Mouse (Mus musculus) limb, embryonic 14.5 days (tissue): ENCODE data around the gene Kazn. TPM values are rescaled to one million over a fixed set of nuclear protein-coding genes. Genes with fewer than 3 reads are reported as not detected.

Experiments used
- ATAC-seq: fragments of 200-750 bp; cut with Nextera tagmentation; 2 replicates; pipeline ENCODE4 v1.8.0; 2017; ENCODE audit warnings: low read depth, moderate number of reproducible peaks, moderate TSS enrichment; ENCODE audit not compliant: low FRiP score
- DNase-seq: peaks from one replicate; pipeline ENCODE4 v3.0.0-alpha.2; 2015; ENCODE audit warnings: low spot score
- H3K27ac ChIP-seq: fragments of 300-500 bp; sonication (generic); replicated peaks from 2 replicates; pipeline ENCODE4 v1.5.1; 2014; ENCODE audit warnings: low read depth, mild to moderate bottlenecking, low read length, moderate library complexity, mixed read lengths
- H3K27me3 ChIP-seq: fragments of 300-500 bp; sonication (generic); 2 replicates; pipeline ENCODE4 v1.6.1; 2014; ENCODE audit warnings: low read length, mixed read lengths; ENCODE audit not compliant: control insufficient read depth, insufficient read depth
- H3K36me3 ChIP-seq: fragments of 300-500 bp; sonication (generic); 2 replicates; pipeline ENCODE4 v1.6.1; 2014; ENCODE audit warnings: mild to moderate bottlenecking, low read length, moderate library complexity, mixed read lengths; ENCODE audit not compliant: control insufficient read depth, insufficient read depth
- H3K4me1 ChIP-seq: fragments of 300-500 bp; sonication (generic); 2 replicates; pipeline ENCODE4 v1.6.1; 2014; ENCODE audit warnings: antibody characterized with exemption, low read length, mixed read lengths; ENCODE audit not compliant: control insufficient read depth, insufficient read depth
- H3K4me2 ChIP-seq: fragments of 300-500 bp; sonication (generic); replicated peaks from 2 replicates; pipeline ENCODE4 v1.6.1; 2014; ENCODE audit warnings: low read depth, mild to moderate bottlenecking, low read length, moderate library complexity; ENCODE audit not compliant: severe bottlenecking
- H3K4me3 ChIP-seq: fragments of 300-500 bp; sonication (generic); replicated peaks from 2 replicates; pipeline ENCODE4 v1.5.1; 2014; ENCODE audit warnings: low read length
- H3K9ac ChIP-seq: fragments of 300-500 bp; sonication (generic); 2 replicates; pipeline ENCODE4 v1.6.1; 2014; ENCODE audit warnings: mild to moderate bottlenecking, low read depth, low read length, moderate library complexity; ENCODE audit not compliant: severe bottlenecking
- H3K9me3 ChIP-seq: fragments of 300-500 bp; sonication (generic); 2 replicates; pipeline ENCODE4 v1.6.1; 2016; ENCODE audit warnings: low read length; ENCODE audit not compliant: control insufficient read depth
- POLR2A ChIP-seq: fragments of 200-500 bp; IDR thresholded peaks from 2 replicates; pipeline ENCODE4 v1.8.0; 2012; ENCODE audit warnings: inconsistent platforms, mild to moderate bottlenecking, moderate library complexity, borderline replicate concordance; ENCODE audit not compliant: insufficient read depth, insufficient read length; ENCODE audit errors: extremely low read depth
- WGBS: fragments of 180-500 bp; shearing (Covaris S2); extraction: QIAGEN DNeasy Blood & Tissue Kit; methylation state at CpG from one replicate; pipeline ENCODE4 v1.1.7; 2014; 5-methylcytosine and 5-hydroxymethylcytosine counted together
- polyA plus RNA-seq, 2 experiments: library from polyadenylated mRNA; depleted of rRNA in 1 of 2; stranded (reverse) in 1 of 2; unstranded in 1 of 2; fragments of >200 nt; fragmentation: Nextera tagmentation in 1 of 2; extraction: Ambion mirVana in 1 of 2; gene quantifications; 2 replicates each; pipeline versions ENCODE4 v1.2.1 to v1.2.3; 2012 to 2014

Kazn gene
- polyA plus RNA-seq, 2 experiments, result 12.7 to 31.3 TPM

- no peak overlapping the region for H3K9ac ChIP-seq
- no peak overlapping the region for H3K4me2 ChIP-seq
- H3K9me3 ChIP-seq, result peaks cover 8% of the 10 kb centered on the region
- no peaks in the 10 kb centered on the region for H3K36me3 ChIP-seq
- no peak for DNase-seq
- H3K4me1 ChIP-seq, result 0 out of 2 replicates have a peak, but pooled peaks cover 2% of the 10 kb centered on the region
- no peaks in the 10 kb centered on the region for H3K27me3 ChIP-seq
- 64% methylated on average over 7 of the region's 7 CpGs for WGBS
- no peak overlapping the region for H3K4me3 ChIP-seq
- no peak overlapping the region for H3K27ac ChIP-seq
- TF ChIP-seq POLR2A, result no peak
- ATAC-seq, result no peak
Measured at GRCm38 (mm10) chr4:142264335-142264734, 25.1 kb upstream of the Kazn start.

GRCm38 (mm10) chr4:142261725-142262124, 22.5 kb upstream of the Kazn start:
- no peak overlapping the region for H3K4me2 ChIP-seq
- DNase-seq (no peak), ATAC-seq (no peak)
- no peak overlapping the region for H3K4me3 ChIP-seq
- H3K9ac ChIP-seq, result no peak overlapping the region
- H3K27ac ChIP-seq, result no peak overlapping the region
- H3K27me3 ChIP-seq, result no peaks in the 10 kb centered on the region
- H3K36me3 ChIP-seq, result no peaks in the 10 kb centered on the region
- no peaks in the 10 kb centered on the region for H3K9me3 ChIP-seq
- 0 out of 2 replicates have a peak, but pooled peaks cover 2% of the 10 kb centered on the region for H3K4me1 ChIP-seq
- TF ChIP-seq POLR2A, result no peak
- 59% methylated on average over 4 of the region's 4 CpGs for WGBS

GRCm38 (mm10) chr4:142258730-142259129, 19.5 kb upstream of the Kazn start:
- Histone ChIP-seq H3K4me2 (no peak overlapping the region), H3K4me1 (0 out of 2 replicates have a peak, but pooled peaks cover 2% of the 10 kb centered on the region), H3K36me3 (no peaks in the 10 kb centered on the region), H3K9ac (no peak overlapping the region), H3K4me3 (no peak overlapping the region), H3K27ac (no peak overlapping the region), H3K9me3 (no peaks in the 10 kb centered on the region), H3K27me3 (no peaks in the 10 kb centered on the region)
- WGBS, result 93% methylated on average over 10 of the region's 10 CpGs
- ATAC-seq (no peak), DNase-seq (no peak)
- no peak for TF ChIP-seq POLR2A

GRCm38 (mm10) chr4:142254088-142254487, 14.9 kb upstream of the Kazn start:
- H3K9ac ChIP-seq, result no peak overlapping the region
- no peaks in the 10 kb centered on the region for H3K9me3 ChIP-seq
- no peak for TF ChIP-seq POLR2A
- WGBS, result 70% methylated on average over 6 of the region's 6 CpGs
- DNase-seq (no peak), ATAC-seq (no peak)
- H3K27me3 ChIP-seq, result no peaks in the 10 kb centered on the region
- H3K36me3 ChIP-seq, result no peaks in the 10 kb centered on the region
- H3K4me3 ChIP-seq, result no peak overlapping the region
- peaks cover 8% of the 10 kb centered on the region for H3K4me1 ChIP-seq
- no peak overlapping the region for H3K4me2 ChIP-seq
- H3K27ac ChIP-seq, result no peak overlapping the region

- no peak overlapping the region for H3K4me2 ChIP-seq
- H3K9ac ChIP-seq, result no peak overlapping the region
- H3K36me3 ChIP-seq, result no peaks in the 10 kb centered on the region
- H3K4me3 ChIP-seq, result no peak overlapping the region
- 33% methylated on average over 12 of the region's 12 CpGs for WGBS
- ATAC-seq (peak; percentile 31), DNase-seq (no peak)
- TF ChIP-seq POLR2A, result no peak
- no peaks in the 10 kb centered on the region for H3K27me3 ChIP-seq
- H3K4me1 ChIP-seq, result peaks cover 8% of the 10 kb centered on the region
- no peaks in the 10 kb centered on the region for H3K9me3 ChIP-seq
- no peak overlapping the region; the same call in 1 of the 2 replicates for H3K27ac ChIP-seq
Measured at GRCm38 (mm10) chr4:142251471-142252354, 12.5 kb upstream of the Kazn start.
